Mouse (Mus musculus): ENCODE measurements around the gene Sdk1.

Sdk1 gene

GRCm38 (mm10) chr5:141910886-141911285 is 669.6 kb downstream of the Sdk1 start:
- no peak for DNase-seq

GRCm38 (mm10) chr5:141912881-141913280 is 671.6 kb downstream of the Sdk1 start:
- no peak for DNase-seq

- DNase-seq = no peak
Measured at GRCm38 (mm10) chr5:141916954-141917353, 675.7 kb downstream of the Sdk1 start.

DNA sequence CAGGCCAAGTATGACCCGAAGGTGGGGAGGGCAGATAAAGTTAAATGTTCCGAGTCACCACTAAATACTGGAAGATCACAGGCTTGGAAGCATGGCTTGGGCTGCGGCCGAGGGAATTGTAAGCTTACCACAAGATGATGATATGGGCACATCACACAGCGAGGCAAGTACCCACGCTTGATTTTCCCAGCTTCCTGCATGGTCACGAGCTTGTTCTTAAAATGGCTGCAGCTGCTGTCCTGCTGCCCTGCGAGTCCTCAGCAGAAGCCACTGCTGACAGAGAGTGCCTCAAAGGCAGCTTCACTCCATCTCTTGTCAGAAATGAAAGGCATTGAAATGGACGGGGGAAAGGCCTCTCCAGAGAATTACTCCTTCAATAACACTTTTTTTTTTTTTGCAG is 697.7 kb downstream of the Sdk1 start:
- no peak for DNase-seq

DNA sequence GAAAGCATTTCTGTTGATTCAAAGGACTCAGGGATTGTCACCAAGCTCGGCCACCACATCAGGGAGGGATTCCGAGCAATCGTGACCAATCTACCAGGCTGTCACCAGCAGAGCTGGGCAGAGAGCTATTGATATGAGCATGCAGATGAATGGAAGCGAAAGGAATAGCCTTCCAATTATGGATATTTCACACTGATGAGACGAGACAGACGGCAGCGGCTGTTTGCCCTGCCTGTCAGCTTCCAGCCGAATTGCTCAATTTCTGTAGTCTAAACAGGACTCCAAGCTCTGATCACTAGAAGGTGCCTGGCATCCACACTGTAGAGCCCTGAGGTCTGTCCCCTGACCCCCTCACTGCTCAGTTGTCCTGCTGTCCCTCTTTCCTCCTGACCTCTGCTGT is 699.3 kb downstream of the Sdk1 start:
- no peak for DNase-seq

- no peak for DNase-seq
Measured at GRCm38 (mm10) chr5:141950791-141951190, 709.5 kb downstream of the Sdk1 start.

DNA sequence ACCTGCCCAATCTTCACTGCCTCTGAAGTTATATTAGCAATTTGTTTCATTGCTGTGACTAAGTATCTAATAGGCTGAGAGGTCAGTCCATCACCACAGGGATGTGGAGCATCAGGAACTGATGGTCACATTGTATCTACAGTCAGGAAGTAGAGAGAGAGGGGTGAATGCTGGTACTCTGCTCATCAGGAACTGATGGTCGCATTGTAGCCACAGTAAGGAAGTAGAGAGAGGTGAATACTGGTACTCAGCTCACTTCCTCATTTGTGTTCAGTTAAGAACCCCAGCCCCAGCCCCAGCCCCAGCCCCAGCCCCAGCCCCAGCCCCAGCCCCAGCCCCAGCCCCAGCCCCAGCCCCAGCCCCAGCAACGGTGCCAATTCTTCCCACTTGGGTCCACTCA is 711.0 kb downstream of the Sdk1 start:
- no peak for DNase-seq

- no peak for DNase-seq
Measured at GRCm38 (mm10) chr5:141952708-141953490, 711.6 kb downstream of the Sdk1 start.

DNA sequence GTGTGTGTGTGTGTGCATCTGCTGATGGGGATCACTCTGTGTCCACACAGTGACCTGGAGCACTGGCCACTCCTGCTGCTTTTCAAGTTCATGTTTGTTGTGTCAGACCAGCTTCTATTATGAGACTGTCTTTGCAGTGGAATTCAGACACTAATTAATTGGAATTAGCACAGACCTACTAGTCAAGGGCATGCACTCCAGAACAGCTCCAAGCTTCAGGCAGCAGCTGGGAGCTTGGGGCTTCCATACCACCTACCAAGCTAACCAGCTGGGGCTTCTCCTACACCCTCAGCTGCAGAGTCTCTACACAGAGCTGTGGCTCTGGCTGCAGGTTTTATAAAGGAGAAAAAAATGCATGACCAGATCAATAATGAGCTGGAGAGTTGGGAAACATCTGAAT is 729.8 kb downstream of the Sdk1 start:
- DNase-seq = no peak

GRCm38 (mm10) chr5:141979511-141979910 is 738.2 kb downstream of the Sdk1 start:
- DNase-seq = no peak

DNA sequence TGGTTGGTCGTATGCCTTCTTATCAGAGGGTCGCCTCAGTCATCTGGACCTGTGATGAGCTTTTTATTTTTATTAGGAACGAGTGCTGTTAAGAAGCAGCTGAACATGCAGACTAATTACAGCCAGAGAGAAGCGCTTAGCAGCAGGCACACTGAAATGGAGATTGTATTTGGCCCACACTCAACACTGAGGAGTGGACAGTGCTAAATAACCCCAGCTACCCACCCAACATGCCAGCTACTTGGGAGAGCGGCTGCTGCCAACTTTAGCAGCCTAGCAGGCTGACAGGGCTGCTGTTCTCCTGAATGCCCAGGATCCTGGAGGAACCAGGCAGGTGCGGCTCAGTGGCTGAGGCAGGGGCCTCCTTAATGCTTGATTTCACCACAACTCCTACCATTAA is 739.5 kb downstream of the Sdk1 start:
- DNase-seq = no peak

GRCm38 (mm10) chr5:141984322-141984721 is 743.0 kb downstream of the Sdk1 start:
- DNase-seq = no peak

DNA sequence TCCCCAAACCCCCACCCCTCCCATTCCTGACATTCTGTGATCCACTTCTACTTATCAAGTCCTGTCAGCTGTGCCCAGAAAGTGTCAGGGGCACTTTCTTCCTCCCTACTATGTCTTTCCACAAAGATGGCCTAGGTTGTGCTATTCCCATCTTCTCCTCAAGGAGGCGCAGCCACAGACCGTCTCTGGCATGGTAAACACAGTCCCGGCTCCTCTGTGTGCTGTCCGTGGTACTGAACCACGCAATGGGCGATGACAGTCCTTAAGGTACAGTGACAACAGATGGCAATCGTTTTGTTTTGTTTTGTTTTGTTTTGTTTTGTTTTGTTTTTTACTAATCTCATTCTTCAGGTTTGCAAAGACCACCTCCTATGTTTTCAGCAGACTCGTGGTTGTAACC is 743.7 kb downstream of the Sdk1 start:
- peak; percentile 3 for DNase-seq

GRCm38 (mm10) chr5:141985551-141985950 is 744.3 kb downstream of the Sdk1 start:
- no peak for DNase-seq

GRCm38 (mm10) chr5:141987287-141987799 is 746.1 kb downstream of the Sdk1 start:
- DNase-seq = no peak

- DNase-seq = no peak
Measured at GRCm38 (mm10) chr5:141988685-141989084, 747.4 kb downstream of the Sdk1 start.

GRCm38 (mm10) chr5:141994192-141994591 is 752.9 kb downstream of the Sdk1 start:
- DNase-seq = no peak

GRCm38 (mm10) chr5:142000247-142000646 is 759.0 kb downstream of the Sdk1 start:
- DNase-seq = no peak

- DNase-seq = no peak
Measured at GRCm38 (mm10) chr5:142001131-142001530, 759.8 kb downstream of the Sdk1 start.

DNA sequence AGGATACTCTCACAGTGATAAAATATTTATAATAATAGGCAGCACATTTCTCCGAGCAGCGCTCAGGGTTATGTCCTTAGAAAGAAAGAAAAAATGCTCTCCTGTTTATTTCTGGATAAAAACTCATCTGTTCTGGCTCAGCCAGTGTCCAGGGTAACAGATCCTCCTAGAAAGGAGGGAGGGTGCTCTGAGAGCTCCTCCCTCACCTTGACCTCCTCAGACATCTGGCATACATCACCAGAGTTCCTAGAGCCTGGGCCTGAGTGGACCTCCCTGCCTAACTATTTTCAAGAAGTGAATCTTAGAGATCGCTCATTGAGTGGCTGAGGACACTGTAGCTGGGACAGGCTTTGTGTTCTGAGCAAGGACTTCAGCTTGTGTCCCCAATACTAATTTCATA is 760.7 kb downstream of the Sdk1 start:
- no peak for DNase-seq

GRCm38 (mm10) chr5:142010189-142010588 is 768.9 kb downstream of the Sdk1 start:
- no peak for DNase-seq

DNA sequence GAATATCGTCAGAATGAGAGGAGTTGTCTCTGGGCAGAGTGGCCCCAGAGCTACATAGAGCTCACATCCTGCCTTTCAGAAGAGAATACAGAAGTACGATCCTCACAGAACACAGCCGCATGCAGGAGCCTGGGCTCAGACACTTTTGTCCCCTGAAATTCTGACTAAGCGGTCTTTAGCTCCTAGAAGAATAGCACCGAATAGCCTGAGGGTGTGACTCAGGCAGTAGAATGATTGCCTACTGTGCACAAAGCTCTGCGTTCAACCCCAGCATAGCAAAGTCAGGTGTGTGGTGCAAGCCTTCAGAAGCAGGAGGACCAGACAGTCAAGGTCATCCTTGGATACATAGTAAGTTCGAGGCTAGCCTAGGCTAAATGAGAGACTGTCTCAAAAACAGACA is 775.7 kb downstream of the Sdk1 start:
- no peak for DNase-seq

DNA sequence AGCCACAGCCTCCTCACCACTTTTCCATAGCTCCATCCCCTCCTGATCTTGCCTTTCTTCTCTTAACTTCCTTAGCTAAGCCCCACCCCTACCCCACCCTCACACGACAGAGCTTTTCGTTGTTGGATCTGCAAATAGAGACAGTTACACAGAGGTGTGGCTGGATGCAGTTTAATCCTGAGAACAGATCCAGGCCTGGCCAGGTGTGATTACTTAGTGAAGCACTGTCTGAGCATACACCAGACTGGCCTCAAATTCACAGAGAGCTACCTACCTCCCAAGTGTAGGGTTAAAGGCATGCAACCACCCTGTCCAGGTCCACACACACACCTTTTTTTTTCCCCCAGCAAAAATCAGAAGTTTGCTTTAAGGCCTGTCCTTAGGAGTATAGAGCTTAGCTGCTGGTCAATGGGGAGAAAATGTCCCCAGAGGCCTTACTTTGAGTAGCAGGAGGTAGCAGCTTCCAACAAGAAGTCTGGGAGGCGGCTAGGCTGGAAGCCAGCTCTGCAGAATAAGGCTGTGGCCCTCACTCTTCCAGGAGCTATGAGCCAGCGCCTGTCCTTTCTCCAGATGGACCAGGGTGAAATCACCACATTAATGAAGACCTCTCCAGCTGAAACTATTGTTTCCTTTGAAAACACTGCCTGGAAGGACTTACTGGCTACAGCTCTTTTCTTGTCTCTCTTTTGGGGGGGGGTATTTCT is 781.7 kb downstream of the Sdk1 start:
- DNase-seq = no peak

DNA sequence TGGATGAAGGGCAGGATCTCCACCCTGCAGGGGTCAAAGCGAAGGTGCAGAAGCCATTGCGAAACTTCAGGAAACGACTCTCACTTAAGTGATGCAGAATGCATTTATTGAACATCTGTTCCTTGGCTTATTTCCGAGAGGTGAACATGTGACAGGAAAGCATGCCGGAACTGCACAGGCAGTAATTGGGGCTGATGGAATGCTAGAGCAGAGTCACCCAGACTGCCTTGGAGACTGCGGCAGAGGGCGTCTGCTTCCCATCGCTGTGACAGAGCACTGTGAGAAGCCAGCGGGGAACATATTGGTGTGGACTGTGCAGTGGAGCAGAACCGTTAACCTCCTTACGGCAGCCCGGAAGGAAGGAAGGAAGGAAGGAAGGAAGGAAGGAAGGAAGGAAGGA is 783.2 kb downstream of the Sdk1 start:
- DNase-seq = no peak

Measured in cerebellum, adult 9-11 months (tissue).